Mouse (Mus musculus) mouse trophoblast stem cell (cell line): Measurements from ENCODE around the gene Rgs19.

Source experiments
- in situ Hi-C, 2 experiments: fragments of 300-500 bp; cut with MseI, MboI; formaldehyde crosslinking; loops; 2 replicates in 1 of 2; 3 replicates in 1 of 2; pipeline ENCODE4 v1.15.1; 2025

Gene Rgs19

GRCm38 (mm10) chr2:181684713-181685112 is 9.1 kb downstream of the Rgs19 start:
- in situ Hi-C loops = no loop called here

- in situ Hi-C loops = no loop called here
These were observed 10.4 kb downstream of the Rgs19 start for GRCm38 (mm10) chr2:181683381-181683780.

GRCm38 (mm10) chr2:181681978-181682377 is 11.8 kb downstream of the Rgs19 start:
- in situ Hi-C loops = no loop called here

GRCm38 (mm10) chr2:181680716-181681117 is 13.1 kb downstream of the Rgs19 start:
- in situ Hi-C loops = no loop called here

- in situ Hi-C loops = no loop called here
These were observed 13.6 kb downstream of the Rgs19 start, which contains the start of gene Tcea2 for GRCm38 (mm10) chr2:181679951-181680715. TSS of gene Tcea2 (plus strand) at chr2:181680310.

GRCm38 (mm10) chr2:181678780-181679179 is 15.0 kb downstream of the Rgs19 start:
- in situ Hi-C loops = no loop called here

- in situ Hi-C loops = no loop called here
These were observed 16.1 kb downstream of the Rgs19 start for GRCm38 (mm10) chr2:181677755-181678098.

GRCm38 (mm10) chr2:181677096-181677754 is 16.6 kb downstream of the Rgs19 start:
- in situ Hi-C loops = no loop called here

GRCm38 (mm10) chr2:181676424-181676823 is 17.4 kb downstream of the Rgs19 start:
- in situ Hi-C loops = no loop called here

GRCm38 (mm10) chr2:181675454-181675853 is 18.3 kb downstream of the Rgs19 start:
- in situ Hi-C loops = no loop called here

- in situ Hi-C loops = no loop called here
These were observed 18.8 kb downstream of the Rgs19 start for GRCm38 (mm10) chr2:181674934-181675333.

- in situ Hi-C loops = no loop called here
These were observed 20.3 kb downstream of the Rgs19 start for GRCm38 (mm10) chr2:181673501-181673900.

GRCm38 (mm10) chr2:181671984-181672383 is 21.8 kb downstream of the Rgs19 start:
- in situ Hi-C loops = no loop called here

GRCm38 (mm10) chr2:181671326-181671725 is 22.5 kb downstream of the Rgs19 start, which contains the start of gene Sox18:
TSS of gene Sox18 (minus strand) at chr2:181671640.
- in situ Hi-C loops = no loop called here

GRCm38 (mm10) chr2:181670913-181671311 is 22.9 kb downstream of the Rgs19 start:
- in situ Hi-C loops = no loop called here

- in situ Hi-C loops = no loop called here
These were observed 23.4 kb downstream of the Rgs19 start for GRCm38 (mm10) chr2:181670285-181670912.

- in situ Hi-C loops = no loop called here
These were observed 30.5 kb downstream of the Rgs19 start for GRCm38 (mm10) chr2:181663298-181663630.

- in situ Hi-C loops = no loop called here
These were observed 31.0 kb downstream of the Rgs19 start for GRCm38 (mm10) chr2:181662620-181663297.

- in situ Hi-C loops = no loop called here
These were observed 34.1 kb downstream of the Rgs19 start for GRCm38 (mm10) chr2:181659609-181660055.

GRCm38 (mm10) chr2:181658930-181659555 is 34.7 kb downstream of the Rgs19 start:
- in situ Hi-C loops = no loop called here

GRCm38 (mm10) chr2:181658528-181658927 is 35.2 kb downstream of the Rgs19 start:
- in situ Hi-C loops = no loop called here

GRCm38 (mm10) chr2:181657441-181657840 is 36.3 kb downstream of the Rgs19 start:
- in situ Hi-C loops = no loop called here
